Mouse (Mus musculus) olfactory bulb, adult 2 months (tissue): ENCODE measurements around the gene Grip1.

Experiments
- CTCF ChIP-seq: fragments of 200-500 bp; IDR thresholded peaks from 2 replicates; pipeline ENCODE4 v1.5.1; 2012; ENCODE audit warnings: low read depth, mild to moderate bottlenecking, low read length, moderate library complexity; ENCODE audit not compliant: insufficient read depth
- POLR2A ChIP-seq: fragments of 200-500 bp; IDR thresholded peaks from 2 replicates; pipeline ENCODE4 v1.6.1; 2012; ENCODE audit warnings: mild to moderate bottlenecking, low read depth, low read length, moderate library complexity; ENCODE audit not compliant: insufficient read depth

GRCm38 (mm10) chr10:120136020-120136562, 682.5 kb downstream of the Grip1 start:
- no peak for TF ChIP-seq CTCF
- TF ChIP-seq POLR2A: no peak
